Mouse (Mus musculus) MEL (cell line): Measurements from ENCODE around the gene Ltb4r2. TPM values are rescaled to one million over a fixed set of nuclear protein-coding genes. Genes with fewer than 3 reads are reported as not detected.

ENCODE experiments used
- DNase-seq: peaks from one replicate; pipeline ENCODE4 v3.0.0; 2011; ENCODE audit warnings: low read depth, low spot score
- H3K27ac ChIP-seq: 2 replicates; pipeline ENCODE4 v1.5.1; 2012; ENCODE audit warnings: low read depth, mild to moderate bottlenecking, control low read depth, low read length, moderate library complexity; ENCODE audit not compliant: control insufficient read depth
- H3K27me3 ChIP-seq, 2 experiments: fragments of 150-350 bp in 1 of 2; sonication (generic) in 1 of 2; 2 replicates each; pipeline ENCODE4 v1.6.1; 2012; ENCODE audit warnings: low read length in 2 of 2, mild to moderate bottlenecking in 2 of 2, improper control_type of control experiment in 1 of 2, moderate library complexity in 1 of 2; ENCODE audit not compliant: insufficient read depth in 2 of 2, control insufficient read depth in 1 of 2
- H3K36me3 ChIP-seq, 2 experiments: 2 replicates each; pipeline ENCODE4 v1.6.1; 2012 to 2014; ENCODE audit warnings: low read length in 2 of 2, improper control_type of control experiment in 1 of 2, inconsistent platforms in 1 of 2, mild to moderate bottlenecking in 1 of 2; ENCODE audit not compliant: insufficient read depth in 2 of 2, control insufficient read depth in 1 of 2
- H3K4me1 ChIP-seq, 2 experiments: fragments of 150-350 bp in 1 of 2; sonication (generic) in 1 of 2; 2 replicates each; pipeline ENCODE4 v1.6.1; 2012; ENCODE audit warnings: low read length in 2 of 2, improper control_type of control experiment in 1 of 2, mild to moderate bottlenecking in 1 of 2; ENCODE audit not compliant: insufficient read depth in 2 of 2, control insufficient read depth in 1 of 2
- H3K4me3 ChIP-seq, 2 experiments: fragments of 150-350 bp in 1 of 2; sonication (generic) in 1 of 2; 2 replicates each; pipeline ENCODE4 v1.5.1; 2012; ENCODE audit warnings: low read depth in 2 of 2, low read length in 2 of 2, mild to moderate bottlenecking in 2 of 2, moderate library complexity in 2 of 2, control low read depth in 1 of 2, improper control_type of control experiment in 1 of 2; ENCODE audit not compliant: control insufficient read depth in 1 of 2, insufficient read depth in 1 of 2
- H3K79me2 ChIP-seq: 2 replicates; pipeline ENCODE4 v1.6.1; 2012; ENCODE audit warnings: mild to moderate bottlenecking, low read length, moderate library complexity; ENCODE audit not compliant: control insufficient read depth, poor library complexity, insufficient read depth
- H3K9ac ChIP-seq: 2 replicates; pipeline ENCODE4 v1.6.1; 2012; ENCODE audit warnings: low read depth, mild to moderate bottlenecking, control low read depth, low read length, moderate library complexity; ENCODE audit not compliant: control insufficient read depth, poor library complexity, severe bottlenecking
- H3K9me3 ChIP-seq: fragments of 150-350 bp; sonication (generic); replicated peaks from 2 replicates; pipeline ENCODE4 v1.6.1; 2012; ENCODE audit warnings: mild to moderate bottlenecking, low read length, improper control_type of control experiment, moderate library complexity; ENCODE audit not compliant: insufficient read depth
- CHD2 ChIP-seq: IDR thresholded peaks from 2 replicates; pipeline ENCODE4 v1.6.1; 2011; ENCODE audit warnings: low read length, improper control_type of control experiment
- ELF1 ChIP-seq: IDR thresholded peaks from 2 replicates; pipeline ENCODE4 v1.6.1; 2014; ENCODE audit warnings: low read depth, mild to moderate bottlenecking, inconsistent platforms, low read length, improper control_type of control experiment, moderate library complexity
- ETS1 ChIP-seq: IDR thresholded peaks from 2 replicates; pipeline ENCODE4 v1.6.1; 2012; ENCODE audit warnings: low read depth, mild to moderate bottlenecking, inconsistent platforms, low read length, improper control_type of control experiment, moderate library complexity
- GABPA ChIP-seq: IDR thresholded peaks from 2 replicates; pipeline ENCODE4 v1.6.1; 2012; ENCODE audit warnings: low read depth, mild to moderate bottlenecking, inconsistent platforms, low read length, improper control_type of control experiment, moderate library complexity
- MAFK ChIP-seq: IDR thresholded peaks from 2 replicates; pipeline ENCODE4 v1.6.1; 2011; ENCODE audit warnings: low read depth, mild to moderate bottlenecking, low read length, improper control_type of control experiment, borderline replicate concordance
- MAX ChIP-seq: IDR thresholded peaks from 2 replicates; pipeline ENCODE4 v1.6.1; 2011; ENCODE audit warnings: low read length, improper control_type of control experiment
- MEF2A ChIP-seq: IDR thresholded peaks from 2 replicates; pipeline ENCODE4 v1.6.1; 2014; ENCODE audit warnings: low read depth, mild to moderate bottlenecking, inconsistent platforms, low read length, improper control_type of control experiment; ENCODE audit not compliant: poor library complexity, insufficient replicate concordance, severe bottlenecking; ENCODE audit errors: extremely low read depth
- MXI1 ChIP-seq: IDR thresholded peaks from 2 replicates; pipeline ENCODE4 v1.6.1; 2011; ENCODE audit warnings: mild to moderate bottlenecking, low read depth, low read length, improper control_type of control experiment
- MYB ChIP-seq: IDR thresholded peaks from 2 replicates; pipeline ENCODE4 v1.6.1; 2011; ENCODE audit warnings: mild to moderate bottlenecking, low read depth, low read length, improper control_type of control experiment
- NELFE ChIP-seq: IDR thresholded peaks from 2 replicates; pipeline ENCODE4 v1.6.1; 2011; ENCODE audit warnings: low read depth, low read length, improper control_type of control experiment
- POLR2AphosphoS2 ChIP-seq: IDR thresholded peaks from 2 replicates; pipeline ENCODE4 v1.6.1; 2011; ENCODE audit warnings: low read length, improper control_type of control experiment
- POLR2AphosphoS5 ChIP-seq: IDR thresholded peaks from 2 replicates; pipeline ENCODE4 v1.6.1; 2012; ENCODE audit warnings: low read depth, borderline replicate concordance, mild to moderate bottlenecking, inconsistent platforms, low read length, moderate library complexity, mixed read lengths
- TBP ChIP-seq: IDR thresholded peaks from 2 replicates; pipeline ENCODE4 v1.8.0; 2011; ENCODE audit warnings: low read depth, low read length, improper control_type of control experiment
- ZC3H11A ChIP-seq: IDR thresholded peaks from 2 replicates; pipeline ENCODE4 v1.6.1; 2012; ENCODE audit warnings: low read depth, mild to moderate bottlenecking, inconsistent platforms, low read length, improper control_type of control experiment
- polyA plus RNA-seq, 2 experiments: library from polyadenylated mRNA; stranded (reverse) in 1 of 2; unstranded in 1 of 2; fragments of >175 nt in 1 of 2; fragments of >200 nt in 1 of 2; gene quantifications; 2 replicates each; pipeline versions ENCODE4 v1.2.1 to v1.2.4; 2012; ENCODE audit warnings: low replicate concordance in 2 of 2, low read depth in 1 of 2; ENCODE audit not compliant: insufficient read length in 2 of 2, insufficient read depth in 1 of 2, missing spikeins in 1 of 2
- total RNA-seq: library from RNA; depleted of rRNA; stranded (reverse); fragments of 300-350 nt; gene quantifications from 2 replicates; pipeline ENCODE4 v1.2.3, GENCODE M21; 2012

The Ltb4r2 gene
- total and polyA plus RNA-seq, 3 experiments: 0.19 to 0.52 TPM; not detected in 1

- TF ChIP-seq NELFE: no peak
- no peak for TF ChIP-seq GABPA
- TF ChIP-seq TBP: no peak
- no peak for TF ChIP-seq POLR2AphosphoS5
- TF ChIP-seq MAFK: 0 out of 2 replicates have a peak, but pooled peaks have one; percentile 3
- TF ChIP-seq POLR2AphosphoS2: no peak
These were observed 36.8 kb upstream of the Ltb4r2 start (continued) for GRCm38 (mm10) chr14:55724411-55724871.

- Histone ChIP-seq H3K9ac (no peak overlapping the region), H3K4me3 (no peak overlapping the region), H3K9me3 (no peaks in the 10 kb centered on the region), H3K36me3 (peaks cover 0 to 37% of the 10 kb centered on the region in 2 experiments; a peak in 2 of 4 replicates), H3K79me2 (peaks cover 2% of the 10 kb centered on the region; the same call in 1 of the 2 replicates), H3K4me1 (peaks cover 26 to 46% of the 10 kb centered on the region in 2 experiments), H3K27ac (no peak overlapping the region), H3K27me3 (no peaks in the 10 kb centered on the region)
- no peak for TF ChIP-seq POLR2AphosphoS2
- DNase-seq: no peak
These were observed 35.0 kb upstream of the Ltb4r2 start for GRCm38 (mm10) chr14:55726261-55726660.

GRCm38 (mm10) chr14:55727889-55728685 lies 33.1 kb upstream of the Ltb4r2 start:
- TF ChIP-seq CHD2: no peak
- TF ChIP-seq MAX: no peak
- TF ChIP-seq MEF2A: no peak
- no peak for TF ChIP-seq MYB
- TF ChIP-seq MXI1: no peak
- no peaks in the 10 kb centered on the region for H3K27me3 ChIP-seq
- H3K9ac ChIP-seq: no peak overlapping the region
- no peak overlapping the region for H3K27ac ChIP-seq
- peaks cover 22 to 41% of the 10 kb centered on the region in 2 experiments for H3K4me1 ChIP-seq
- H3K4me3 ChIP-seq: no peak overlapping the region
- no peaks in the 10 kb centered on the region for H3K79me2 ChIP-seq
- no peaks in the 10 kb centered on the region for H3K9me3 ChIP-seq
- no peak for DNase-seq
- H3K36me3 ChIP-seq: peaks cover 0 to 33% of the 10 kb centered on the region in 2 experiments; a peak in 2 of 4 replicates

GRCm38 (mm10) chr14:55730116-55730515 lies 31.1 kb upstream of the Ltb4r2 start:
- Histone ChIP-seq H3K9ac (no peak overlapping the region), H3K79me2 (no peaks in the 10 kb centered on the region), H3K27ac (no peak overlapping the region), H3K27me3 (no peaks in the 10 kb centered on the region)
- TF ChIP-seq ETS1: no peak
- TF ChIP-seq ELF1: no peak
- TF ChIP-seq ZC3H11A: no peak
- TF ChIP-seq, all 39 proteins: peak for 0
- H3K4me1 ChIP-seq: peaks cover 13 to 45% of the 10 kb centered on the region in 2 experiments
- H3K9me3 ChIP-seq: no peaks in the 10 kb centered on the region
- DNase-seq: no peak
- no peak overlapping the region for H3K4me3 ChIP-seq
- H3K36me3 ChIP-seq: peaks cover 0 to 24% of the 10 kb centered on the region in 2 experiments; a peak in 2 of 4 replicates
